Mouse (Mus musculus) layer of hippocampus, adult 18-20 months (tissue): ENCODE data around the gene Lpar1. TPM values are rescaled to one million over a fixed set of nuclear protein-coding genes. Genes with fewer than 3 reads are reported as not detected.
A peak's percentile ranks its signal among the peaks of the same experiment; 100 is the strongest.

Experiments used
- DNase-seq, 2 experiments: peaks; one replicate each; pipeline ENCODE4 v3.0.0; 2022; ENCODE audit warnings: low spot score in 2 of 2
- microRNA-seq, 2 experiments: library from miRNA; unstranded; fragments of <30 nt; microRNA quantifications; one replicate each; pipeline ENCODE4 v1.2.0; 2021
- total RNA-seq, 2 experiments: library from RNA; stranded (reverse); gene quantifications; 2 replicates each; pipeline ENCODE4 v1.2.3; 2021

Lpar1 gene
- total RNA-seq, 2 experiments from 2014 or later, result 18.0 to 21.2 TPM

- no peak for DNase-seq
These were observed 91.1 kb downstream of the Lpar1 start for GRCm38 (mm10) chr4:58462586-58462985.

GRCm38 (mm10) chr4:58453334-58453733 lies 100.4 kb downstream of the Lpar1 start:
- DNase-seq, result no peak

DNA sequence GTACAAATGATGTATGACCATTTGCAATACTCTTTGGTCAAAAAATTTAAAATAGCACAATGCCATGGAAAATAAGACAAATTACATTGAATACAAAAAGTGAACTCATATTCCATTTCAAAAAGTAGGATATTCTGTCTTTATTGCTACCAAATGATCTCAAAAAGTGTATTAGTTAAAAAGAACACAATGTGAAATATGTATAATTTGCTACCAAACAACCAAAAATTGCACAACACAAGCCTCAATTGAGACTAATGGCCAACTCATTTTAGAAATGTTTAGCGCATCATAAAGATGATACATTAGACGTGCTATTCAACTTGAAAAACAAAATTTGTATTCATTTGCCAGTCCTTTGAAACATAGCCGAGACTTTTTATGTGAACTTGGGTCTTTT lies 104.9 kb downstream of the Lpar1 start:
- no peak for DNase-seq

- DNase-seq, result no peak
These were observed 105.9 kb downstream of the Lpar1 start for GRCm38 (mm10) chr4:58447841-58448240.

GRCm38 (mm10) chr4:58445846-58446245 lies 107.9 kb downstream of the Lpar1 start:
- DNase-seq, result no peak

- DNase-seq, result no peak
These were observed 111.4 kb downstream of the Lpar1 start for GRCm38 (mm10) chr4:58442338-58442737.

- DNase-seq, result no peak
These were observed 115.0 kb downstream of the Lpar1 start for GRCm38 (mm10) chr4:58438654-58439053.

- no peak for DNase-seq
These were observed 116.4 kb downstream of the Lpar1 start for GRCm38 (mm10) chr4:58437271-58437670.

DNA sequence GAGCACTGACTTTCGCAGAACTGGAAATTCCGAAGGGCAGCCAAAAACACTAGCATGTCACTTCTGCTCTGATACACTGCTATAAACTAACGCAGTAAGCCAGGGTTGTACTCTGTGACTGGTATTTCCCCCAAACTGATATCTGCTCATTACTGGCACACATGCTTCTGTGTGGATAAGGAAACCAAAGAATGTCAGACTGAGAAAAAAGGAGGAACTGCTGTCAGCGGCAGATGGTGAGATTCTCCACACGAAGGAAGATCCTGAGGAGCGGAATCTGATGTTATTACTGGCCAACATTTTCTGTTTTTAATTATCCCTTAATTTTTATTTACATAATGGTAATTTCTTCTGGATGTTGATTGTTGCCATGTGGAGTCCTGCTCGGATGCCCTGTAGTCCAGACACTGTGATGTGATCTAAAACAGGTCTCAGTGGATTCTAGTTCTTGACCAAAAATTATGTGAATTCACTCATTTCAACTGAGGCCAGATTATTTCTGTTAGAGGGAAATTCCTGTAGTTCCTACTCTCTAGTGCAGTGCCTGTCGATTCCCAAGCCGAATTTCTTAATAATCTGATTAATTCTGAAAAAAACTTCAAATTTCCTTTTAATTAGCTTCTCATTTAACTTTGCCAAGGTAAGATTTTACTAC lies 130.3 kb downstream of the Lpar1 start:
- peak; percentile 27 to 35 for DNase-seq

- peak in 1 of 2 experiments; percentile 25 for DNase-seq
These were observed 134.5 kb downstream of the Lpar1 start for GRCm38 (mm10) chr4:58419225-58419624.

- DNase-seq, result no peak
These were observed 136.4 kb downstream of the Lpar1 start for GRCm38 (mm10) chr4:58417319-58417718.

DNA sequence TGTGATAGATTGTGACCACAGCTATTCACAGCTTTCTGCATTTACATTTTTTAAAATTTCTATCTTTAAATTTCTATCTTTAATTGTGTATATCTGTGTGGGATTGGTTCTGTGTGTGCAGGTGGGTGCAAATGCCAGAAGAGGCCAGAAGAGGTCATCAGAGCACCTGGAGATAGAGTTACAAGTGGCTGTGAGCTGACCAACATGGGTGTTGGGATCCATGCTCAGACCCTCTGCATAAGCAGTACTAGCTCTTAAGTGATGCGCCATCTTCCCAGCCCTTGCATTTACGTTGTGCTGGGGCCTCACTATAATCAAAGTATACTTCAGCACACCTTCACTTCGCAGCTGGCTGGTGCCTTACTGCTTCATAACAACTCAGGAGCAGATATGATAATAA lies 138.2 kb downstream of the Lpar1 start:
- peak in 1 of 2 experiments; percentile 0 for DNase-seq

DNA sequence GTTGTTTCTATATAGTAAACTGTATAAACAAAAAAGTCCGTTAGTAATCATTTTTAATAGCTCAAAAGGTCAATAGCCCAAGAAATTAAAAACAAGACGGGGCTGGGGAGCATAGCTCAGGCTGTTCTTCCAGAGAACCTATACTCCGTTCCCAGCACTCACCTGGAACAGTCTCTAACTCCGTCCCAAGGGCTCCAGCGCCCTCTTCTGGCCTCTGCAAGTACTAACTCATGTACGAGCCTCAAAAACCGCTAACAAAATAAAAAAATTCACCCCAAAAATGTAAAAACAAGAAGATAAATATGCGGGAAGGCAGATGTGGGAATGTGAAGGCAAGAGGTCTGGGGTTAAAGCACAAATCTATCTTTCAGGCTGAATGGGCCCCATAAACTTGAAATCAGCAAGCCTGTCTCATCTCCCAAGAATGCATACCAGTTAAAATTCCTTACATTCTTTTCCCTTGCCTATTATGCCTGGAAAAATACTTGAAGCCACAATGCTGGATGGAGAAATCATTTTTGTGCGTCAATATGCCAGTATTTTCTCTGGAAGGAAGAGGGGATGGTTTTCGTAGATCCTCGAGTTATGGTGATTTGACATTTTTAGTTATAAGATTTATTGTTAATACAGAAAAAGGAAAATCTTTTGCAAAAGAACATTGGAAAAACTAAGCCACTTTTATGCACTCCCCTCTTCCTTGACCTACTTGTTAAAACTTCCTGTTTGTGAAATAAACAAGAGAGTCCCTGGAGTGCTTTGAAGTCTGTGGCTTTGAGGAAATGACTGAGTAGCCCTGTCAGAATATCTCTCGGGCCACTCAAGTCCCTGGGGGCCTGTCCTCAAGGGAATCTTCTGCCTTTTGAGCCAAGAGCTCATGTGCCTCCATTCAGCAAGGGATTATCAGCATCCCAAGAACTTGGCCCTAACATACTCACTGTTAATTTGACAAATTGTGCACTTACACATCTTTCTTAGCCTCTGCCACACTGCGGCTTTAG lies 140.2 kb downstream of the Lpar1 start:
- peak in 1 of 2 experiments; percentile 0 for DNase-seq

DNA sequence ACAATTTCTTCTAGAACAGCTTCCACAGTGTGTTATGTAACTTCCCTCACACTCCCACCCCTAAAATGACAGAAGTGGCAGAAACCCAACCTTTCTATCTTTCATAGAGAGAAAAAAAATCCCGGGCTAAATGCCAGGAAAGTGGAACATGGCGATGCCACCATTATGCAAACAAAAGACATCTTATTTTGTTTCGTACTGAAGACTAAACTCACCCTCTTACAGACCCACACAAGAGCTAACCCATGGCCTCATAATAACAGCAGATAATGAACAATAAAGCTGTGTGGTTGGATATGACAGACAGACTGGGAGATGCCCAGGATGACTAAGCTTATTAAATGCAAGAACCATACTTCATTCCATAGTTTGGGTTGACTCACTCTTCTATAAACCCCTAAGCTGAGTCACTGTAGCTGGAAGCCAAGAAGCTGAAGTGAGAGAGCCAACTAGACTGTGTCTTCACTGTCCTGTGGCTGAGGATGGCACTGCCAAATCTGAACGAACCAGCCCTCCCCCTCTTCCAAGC lies 151.7 kb downstream of the Lpar1 start:
- peak; percentile 28 to 64 for DNase-seq

DNA sequence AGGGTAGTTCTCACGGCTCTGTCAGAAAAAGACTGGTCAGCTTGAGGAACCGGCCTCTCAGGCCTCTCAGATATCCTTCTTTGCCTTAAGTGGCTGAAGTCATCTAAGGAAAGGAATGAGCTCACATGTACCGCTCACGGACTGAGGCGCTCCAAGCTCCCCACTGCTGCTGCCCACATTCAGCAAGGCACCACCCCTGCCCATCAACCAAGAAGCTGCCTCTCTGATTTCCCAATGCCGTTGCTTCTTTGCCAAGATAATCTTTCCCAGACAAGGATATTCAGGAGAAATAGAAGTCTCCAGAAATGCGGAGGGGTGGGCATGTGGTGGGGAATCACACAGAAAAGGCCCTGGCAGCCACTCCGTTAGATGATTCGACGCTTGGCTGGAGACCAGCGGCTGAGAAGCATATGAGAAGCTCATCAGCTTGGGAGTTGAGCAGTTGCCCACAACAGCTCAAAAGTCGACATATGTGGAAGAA lies 152.8 kb downstream of the Lpar1 start:
- peak; percentile 82 to 88 for DNase-seq

Small RNA genes lying within 50 kb of the gene (microRNA-seq; reads per million reads assigned to microRNA genes)
- 0 reads per million in 2 experiments for gene Mir3095

Other genes starting within 250 kb of the Lpar1 start
- under 1 TPM; 0.12 to 0.20 TPM for gene Olfr267, start 233.8 kb upstream of the Lpar1 start, total RNA-seq